9 mouse cellular contexts compared by ENCODE assay signal in the genomic region with DNA sequence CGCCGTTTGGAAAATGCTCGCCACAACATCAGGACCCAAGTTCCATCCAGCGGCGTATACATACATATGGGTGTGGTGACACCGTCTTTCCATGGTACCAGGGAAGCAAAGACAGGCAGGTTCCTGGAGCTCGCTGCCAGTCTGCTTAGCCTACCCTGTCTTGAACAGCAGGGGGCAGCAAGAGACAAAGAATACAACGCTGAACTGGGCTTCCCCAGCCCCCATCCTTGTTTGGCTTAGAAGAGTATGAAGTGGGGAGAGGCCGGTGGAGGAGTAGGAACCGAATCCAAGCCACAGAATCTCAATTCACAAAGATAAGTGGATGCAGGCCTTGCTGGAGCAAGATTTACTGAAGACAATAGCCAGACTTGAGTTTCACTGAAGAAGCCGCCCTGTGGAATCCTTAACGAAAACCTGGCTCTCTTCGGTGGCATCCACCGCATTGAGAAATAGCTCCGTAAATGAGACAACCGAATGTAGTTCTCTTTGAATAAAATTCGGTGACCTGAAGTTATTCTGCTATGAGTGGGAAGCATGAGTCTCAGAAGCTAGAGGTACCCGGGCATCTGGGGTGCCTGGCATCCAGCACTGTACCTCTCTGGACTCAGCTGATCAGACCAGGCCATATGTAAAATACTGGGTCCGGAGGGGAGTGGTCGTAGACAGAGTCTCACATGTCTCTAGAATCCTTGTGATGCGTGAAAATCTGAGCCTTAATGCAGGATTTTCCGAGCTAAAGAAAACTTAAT.
DNase-seq lines count a peak whose midpoint lies in the region; TF ChIP-seq lines count a peak whose summit lies in the region.
"Had no signal": no experiment of that assay in that cellular context is flagged by ENCODE, and none has a peak within 500 bp of the region (broad histone marks: within the 10 kb centered on the region; RNA-seq: fewer than 3 reads in every experiment).

No protein-coding gene starts in this region.

- peak; percentile 96 for DNase-seq in NIH3T3 (ENCODE audit: low read depth)
- peak; percentile 77 to 81 for DNase-seq in cerebellum, adult 2 months
- DNase-seq in forelimb bud, embryonic 11.5 days (ENCODE audit: low read depth, low spot score): peak; percentile 86
- peak; percentile 77 to 78 for DNase-seq in heart, postnatal 36 days
- peak; percentile 39 for DNase-seq in large intestine, adult 2 months (ENCODE audit: low read depth, low spot score)
- peak; percentile 65 to 76 for DNase-seq in lung, adult 18-20 months
- peak; percentile 52 for DNase-seq in ovary, adult 18-20 months (ENCODE audit: low spot score)
- DNase-seq in urinary bladder, adult 2 months (ENCODE audit: low spot score): peak; percentile 28

- TF ChIP-seq CTCF in cerebellum, adult 2 months (IDR thresholded peaks at IDR 0.05; ENCODE audit: borderline replicate concordance, insufficient read depth, low read depth, low read length): peak; percentile 93

- no peak overlapping the region for H3K27ac ChIP-seq in cerebellum, adult 2 months (ENCODE audit: insufficient read depth, low read length)
- H3K27ac ChIP-seq: macrophage had no signal

- intact Hi-C loops in heart, postnatal 36 days (cut with DNase I): loop anchor here (1.0 to 10.0 kb wide), 9 partner anchors 167 to 1303 kb away; no protein-coding TSS in a partner anchor

- WGBS in cerebellum, adult 2 months: 15% methylated on average over 22 of the region's 22 CpGs
- WGBS in large intestine, adult 2 months: 38% methylated on average over 22 of the region's 22 CpGs

- no peaks in the 10 kb centered on the region for H3K4me1 ChIP-seq in cerebellum, adult 2 months (ENCODE audit: control insufficient read depth, insufficient read depth, low read length)

- no peak for TF ChIP-seq POLR2A in cerebellum, adult 2 months (IDR thresholded peaks at IDR 0.05; ENCODE audit: borderline replicate concordance, insufficient read depth, low read length)

- H3K4me3 ChIP-seq in cerebellum, adult 2 months (replicated peaks; ENCODE audit: insufficient read depth, low read depth, low read length): peak overlapping the region; percentile 44

- no peaks in the 10 kb centered on the region for H3K27me3 ChIP-seq in cerebellum, adult 2 months (ENCODE audit: control insufficient read depth, insufficient read depth, low read length)

Comparison
In these comparisons a context has a peak if more than half of its experiments do, and no peak if none do; other contexts are left out.
1. DNase-seq: peak in every context shown above with its lines; median percentile 96 in NIH3T3; 86 in forelimb bud, embryonic 11.5 days; 79 in cerebellum, adult 2 months; 78 in heart, postnatal 36 days; 70 in lung, adult 18-20 months; 52 in ovary, adult 18-20 months; 39 in large intestine, adult 2 months; 28 in urinary bladder, adult 2 months.